Mouse (Mus musculus) midbrain, embryonic 10.5 days (tissue): ENCODE measurements around the gene Pradc1. TPM values are rescaled to one million over a fixed set of nuclear protein-coding genes. Genes with fewer than 3 reads are reported as not detected.

Source experiments
- DNase-seq: peaks from one replicate; pipeline ENCODE4 v3.0.0-alpha.2; 2017; ENCODE audit warnings: low spot score
- H3K27ac ChIP-seq: fragments of 300-500 bp; sonication (generic); replicated peaks from 2 replicates; pipeline ENCODE4 v1.5.1; 2016; ENCODE audit warnings: mild to moderate bottlenecking
- H3K27me3 ChIP-seq: fragments of 300-500 bp; sonication (generic); 2 replicates; pipeline ENCODE4 v1.6.1; 2016; ENCODE audit warnings: low read depth, mild to moderate bottlenecking; ENCODE audit not compliant: poor library complexity, severe bottlenecking
- H3K36me3 ChIP-seq: fragments of 300-500 bp; sonication (generic); 2 replicates; pipeline ENCODE4 v1.6.1; 2016; ENCODE audit warnings: mild to moderate bottlenecking, moderate library complexity
- H3K4me1 ChIP-seq: fragments of 300-500 bp; sonication (generic); 2 replicates; pipeline ENCODE4 v1.6.1; 2016
- H3K4me3 ChIP-seq: fragments of 300-500 bp; sonication (generic); 2 replicates; pipeline ENCODE4 v1.5.1; 2016; ENCODE audit warnings: mild to moderate bottlenecking, moderate library complexity
- H3K9me3 ChIP-seq: fragments of 300-500 bp; sonication (generic); replicated peaks from 2 replicates; pipeline ENCODE4 v1.6.1; 2016; ENCODE audit warnings: mild to moderate bottlenecking
- WGBS: fragments of 180-500 bp; shearing (Covaris S2); methylation state at CpG from one replicate; pipeline ENCODE4 v1.1.7; 2016; 5-methylcytosine and 5-hydroxymethylcytosine counted together
- polyA plus RNA-seq: library from polyadenylated mRNA; unstranded; fragments of >200 nt; fragmentation: Nextera tagmentation; extraction: Ambion mirVana; gene quantifications from 2 replicates; pipeline ENCODE4 v1.2.1, GENCODE M21; 2016

The Pradc1 gene
- polyA plus RNA-seq, 1 experiment from 2014 or later, result 44.9 TPM

GRCm38 (mm10) chr6:85445286-85445685 is 6.5 kb downstream of the Pradc1 start:
- 77% methylated on average over 5 of the region's 5 CpGs for WGBS
- Histone ChIP-seq H3K4me1 (peaks cover 2% of the 10 kb centered on the region), H3K4me3 (no peak overlapping the region), H3K36me3 (peaks cover 74% of the 10 kb centered on the region), H3K27me3 (no peaks in the 10 kb centered on the region), H3K27ac (no peak overlapping the region), H3K9me3 (no peaks in the 10 kb centered on the region)
- no peak for DNase-seq

DNA sequence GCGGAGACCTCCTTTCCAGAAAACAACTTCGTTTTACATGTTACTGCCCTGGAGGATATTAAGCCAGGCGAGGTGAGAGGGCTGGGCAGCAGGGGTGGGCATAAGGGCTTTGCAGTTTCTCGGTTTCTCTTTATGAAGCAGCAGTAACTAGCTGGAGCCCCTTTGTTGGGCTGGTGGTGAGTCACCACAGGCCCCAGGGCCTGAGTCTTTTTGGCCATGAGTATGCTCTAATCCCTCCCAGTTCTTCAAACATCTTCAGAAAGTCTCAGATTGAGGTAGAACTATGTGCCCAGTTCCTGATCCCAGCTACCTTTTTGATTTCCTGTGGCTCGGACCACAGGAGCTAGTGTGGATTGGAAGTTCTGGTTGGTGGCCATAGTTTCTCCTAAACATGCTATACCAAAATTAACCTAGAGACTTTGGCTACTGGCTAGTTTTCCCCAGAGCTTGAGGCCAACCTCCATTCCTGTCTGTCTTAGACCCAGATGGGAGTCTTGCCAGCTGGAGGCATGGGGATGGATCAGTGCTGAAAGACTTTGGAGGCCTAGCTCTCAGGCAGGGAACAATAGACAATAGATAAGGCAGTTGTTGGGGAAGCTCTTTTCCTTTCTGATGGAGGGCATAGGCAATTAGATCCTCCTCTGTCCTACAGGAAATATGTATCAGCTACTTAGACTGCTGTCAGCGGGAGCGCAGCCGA is 7.4 kb downstream of the Pradc1 start:
- Histone ChIP-seq H3K4me1 (no peaks in the 10 kb centered on the region), H3K36me3 (peaks cover 83% of the 10 kb centered on the region), H3K27me3 (no peaks in the 10 kb centered on the region), H3K4me3 (no peak overlapping the region), H3K9me3 (no peaks in the 10 kb centered on the region), H3K27ac (no peak overlapping the region)
- no peak for DNase-seq
- WGBS, result 93% methylated on average over 8 of the region's 8 CpGs

DNA sequence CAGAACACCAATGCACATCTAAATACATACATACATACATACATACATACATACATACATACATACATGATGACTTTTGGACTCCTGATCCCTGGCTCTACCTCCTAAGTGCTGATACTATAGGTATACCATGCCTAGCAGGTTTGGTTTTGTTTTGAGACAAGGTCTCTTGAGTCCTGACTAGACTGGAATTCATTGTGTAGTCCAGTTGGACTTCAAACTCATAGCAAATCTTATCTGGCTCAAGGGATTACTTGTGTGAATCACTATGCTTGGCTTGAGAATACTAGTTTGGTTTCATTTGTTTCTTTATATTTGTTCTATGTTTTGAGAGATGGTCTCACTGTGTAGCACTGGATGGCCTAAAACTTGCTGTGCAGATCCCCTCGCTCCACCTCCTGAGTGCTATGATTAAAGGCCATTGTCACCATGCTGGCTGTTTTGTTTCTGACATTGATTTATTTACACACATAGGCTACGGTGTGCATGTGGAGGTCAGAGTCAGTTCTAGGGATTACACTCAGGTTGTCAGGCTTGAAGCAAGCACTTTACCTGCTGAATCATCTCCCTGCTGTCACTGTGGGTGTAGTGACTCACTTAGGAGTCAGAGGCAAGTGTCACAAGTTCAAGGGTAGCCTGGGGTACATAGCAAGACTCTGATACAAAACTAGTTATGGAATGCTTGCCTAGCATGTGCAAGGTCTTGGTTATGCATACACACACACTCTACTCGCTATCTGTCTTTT is 8.1 kb downstream of the Pradc1 start:
- WGBS, result 96% methylated on average over 3 of the region's 3 CpGs
- Histone ChIP-seq H3K4me1 (no peaks in the 10 kb centered on the region), H3K4me3 (no peak overlapping the region), H3K27ac (no peak overlapping the region), H3K27me3 (no peaks in the 10 kb centered on the region), H3K36me3 (peaks cover 90% of the 10 kb centered on the region), H3K9me3 (no peaks in the 10 kb centered on the region)
- no peak for DNase-seq

GRCm38 (mm10) chr6:85441142-85441541 is 10.6 kb downstream of the Pradc1 start:
- no peaks in the 10 kb centered on the region for H3K9me3 ChIP-seq
- 86% methylated on average over 4 of the region's 4 CpGs for WGBS
- DNase-seq, result no peak
- H3K4me3 ChIP-seq, result no peak overlapping the region
- H3K27ac ChIP-seq, result no peak overlapping the region
- no peaks in the 10 kb centered on the region for H3K27me3 ChIP-seq
- peaks cover 84% of the 10 kb centered on the region for H3K36me3 ChIP-seq
- H3K4me1 ChIP-seq, result no peaks in the 10 kb centered on the region

- 90% methylated on average over 5 of the region's 6 CpGs for WGBS
Measured at GRCm38 (mm10) chr6:85436631-85437030, 15.1 kb downstream of the Pradc1 start.

GRCm38 (mm10) chr6:85436204-85436603 is 15.6 kb downstream of the Pradc1 start:
- Histone ChIP-seq H3K9me3 (no peaks in the 10 kb centered on the region), H3K4me1 (peaks cover 20% of the 10 kb centered on the region), H3K4me3 (no peak overlapping the region), H3K36me3 (peaks cover 36% of the 10 kb centered on the region), H3K27me3 (no peaks in the 10 kb centered on the region), H3K27ac (no peak overlapping the region)
- WGBS, result 84% methylated on average over 1 of the region's 1 CpGs
- no peak for DNase-seq

More at GRCm38 (mm10) chr6:85436631-85437030, 15.1 kb downstream of the Pradc1 start:
- no peaks in the 10 kb centered on the region for H3K27me3 ChIP-seq
- no peak for DNase-seq
- no peak overlapping the region for H3K4me3 ChIP-seq
- H3K27ac ChIP-seq, result no peak overlapping the region
- peaks cover 16% of the 10 kb centered on the region for H3K4me1 ChIP-seq
- H3K36me3 ChIP-seq, result peaks cover 40% of the 10 kb centered on the region
- H3K9me3 ChIP-seq, result no peaks in the 10 kb centered on the region

DNA sequence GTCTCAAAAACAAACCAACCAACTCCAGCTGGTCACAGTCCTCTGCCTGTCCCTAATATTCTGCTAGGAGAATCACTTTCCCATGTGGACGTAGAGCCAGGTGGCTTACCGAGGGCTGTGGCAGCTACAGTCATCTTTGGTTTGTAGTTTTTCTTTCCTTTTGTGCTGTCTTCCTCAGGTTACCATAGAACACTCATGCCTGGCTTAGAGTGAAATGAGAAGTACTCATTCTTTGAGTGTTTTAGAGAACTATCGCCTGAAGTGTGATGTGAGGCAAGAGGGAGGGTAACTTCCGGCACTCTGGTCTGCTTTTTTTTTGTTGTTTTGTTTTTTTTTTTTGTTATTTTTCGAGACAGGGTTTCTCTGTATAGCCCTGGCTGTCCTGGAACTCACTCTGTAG is 17.9 kb downstream of the Pradc1 start:
- WGBS, result 90% methylated on average over 5 of the region's 5 CpGs
- DNase-seq, result no peak
- H3K4me1 ChIP-seq, result peaks cover 20% of the 10 kb centered on the region
- H3K27me3 ChIP-seq, result no peaks in the 10 kb centered on the region
- H3K9me3 ChIP-seq, result no peaks in the 10 kb centered on the region
- H3K27ac ChIP-seq, result no peak overlapping the region
- H3K36me3 ChIP-seq, result peaks cover 13% of the 10 kb centered on the region
- H3K4me3 ChIP-seq, result no peak overlapping the region

GRCm38 (mm10) chr6:85431842-85432431 is 19.8 kb downstream of the Pradc1 start, which contains the start of gene Smyd5:
Gene Smyd5 (plus strand): TSS chr6:85431989.
- DNase-seq, result peak; percentile 89
- no peaks in the 10 kb centered on the region for H3K36me3 ChIP-seq
- peak within 1 kb of the TSS; percentile 92 for H3K4me3 ChIP-seq
- H3K9me3 ChIP-seq, result no peaks in the 10 kb centered on the region
- peaks cover 20% of the 10 kb centered on the region for H3K4me1 ChIP-seq
- H3K27ac ChIP-seq, result peak within 1 kb of the TSS; percentile 89
- WGBS, result under 1% methylated on average over 39 of the region's 39 CpGs
- H3K27me3 ChIP-seq, result peaks cover 6% of the 10 kb centered on the region; the same call in 1 of the 2 replicates

DNA sequence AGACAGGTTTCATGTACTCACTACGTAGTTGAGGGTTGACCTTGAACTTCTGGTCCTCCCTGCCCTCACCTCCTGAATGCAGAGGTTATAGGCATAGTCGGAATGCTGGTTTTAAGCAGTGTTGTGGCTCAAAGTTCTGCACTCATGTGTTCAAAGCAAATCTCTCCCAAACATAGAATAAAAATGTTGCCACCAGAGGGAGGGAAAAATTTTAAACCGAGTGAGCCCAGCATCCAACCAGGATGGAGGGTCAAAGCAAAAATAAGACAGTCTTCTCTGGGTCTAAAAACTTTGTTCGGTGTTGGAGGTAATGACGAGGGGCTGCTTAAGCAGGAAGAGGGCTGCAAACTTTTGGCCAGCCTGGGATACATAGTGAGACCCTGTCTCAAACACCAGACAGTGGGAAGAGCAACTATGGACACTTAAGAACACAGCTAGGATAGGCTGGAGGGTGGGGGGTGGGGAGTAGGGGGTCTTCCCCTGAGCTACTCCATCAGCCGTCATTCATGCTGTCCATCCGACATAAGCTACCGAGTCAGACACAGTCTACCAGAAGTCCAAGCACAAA is 20.4 kb downstream of the Pradc1 start:
- H3K27me3 ChIP-seq, result peaks cover 10% of the 10 kb centered on the region; the same call in 1 of the 2 replicates
- DNase-seq, result no peak
- WGBS, result 49% methylated on average over 8 of the region's 8 CpGs
- H3K4me1 ChIP-seq, result peaks cover 20% of the 10 kb centered on the region
- peak overlapping the region; percentile 89 for H3K27ac ChIP-seq
- no peaks in the 10 kb centered on the region for H3K9me3 ChIP-seq
- H3K36me3 ChIP-seq, result no peaks in the 10 kb centered on the region
- peak overlapping the region; percentile 92 for H3K4me3 ChIP-seq

DNA sequence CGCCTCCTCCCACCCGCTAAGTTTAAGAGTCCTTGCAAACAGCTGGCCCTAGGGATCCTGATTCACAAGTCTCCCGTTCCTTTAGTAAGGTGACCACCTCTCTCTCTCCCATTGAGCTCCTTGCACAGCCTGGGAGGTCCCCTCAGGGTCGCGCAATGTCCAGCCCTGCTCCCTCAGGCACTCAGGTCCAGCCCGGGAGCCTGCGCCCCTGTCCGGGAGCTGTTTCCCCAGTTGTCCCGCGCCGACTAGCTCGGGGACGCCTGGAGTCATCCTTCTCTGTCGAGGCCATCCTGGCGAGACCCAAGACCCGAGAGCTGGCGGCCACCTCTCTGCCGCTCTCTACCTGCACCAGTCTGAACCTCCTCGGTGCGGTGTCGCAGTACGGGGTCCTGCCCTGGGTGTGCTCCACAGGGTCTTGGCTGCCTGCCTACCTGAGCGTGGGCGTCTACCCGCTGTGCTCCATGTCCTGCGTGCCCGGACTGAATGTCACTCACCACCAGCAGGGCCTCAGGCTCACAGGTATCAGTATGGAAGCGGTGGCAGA is 27.9 kb downstream of the Pradc1 start, which contains the start of gene Noto:
Gene Noto, plus strand, starts transcription at position 51 of the 544 bp plus-strand sequence.
- H3K9me3 ChIP-seq, result no peaks in the 10 kb centered on the region
- peaks cover 60% of the 10 kb centered on the region for H3K27me3 ChIP-seq
- no peaks in the 10 kb centered on the region for H3K36me3 ChIP-seq
- WGBS, result 14% methylated on average over 28 of the region's 28 CpGs
- H3K27ac ChIP-seq, result no peak within 1 kb of the TSS
- peaks cover 8% of the 10 kb centered on the region for H3K4me1 ChIP-seq
- peak within 1 kb of the TSS; percentile 28; the same call in 1 of the 2 replicates for H3K4me3 ChIP-seq
- DNase-seq, result no peak

GRCm38 (mm10) chr6:85419150-85419549 is 32.6 kb downstream of the Pradc1 start:
- no peaks in the 10 kb centered on the region for H3K36me3 ChIP-seq
- H3K4me1 ChIP-seq, result peaks cover 7% of the 10 kb centered on the region
- H3K27ac ChIP-seq, result no peak overlapping the region
- H3K9me3 ChIP-seq, result no peaks in the 10 kb centered on the region
- DNase-seq, result no peak
- peaks cover 38% of the 10 kb centered on the region for H3K27me3 ChIP-seq
- H3K4me3 ChIP-seq, result no peak overlapping the region
- 95% methylated on average over 2 of the region's 2 CpGs for WGBS

- H3K27ac ChIP-seq, result no peak overlapping the region
- 59% methylated on average over 3 of the region's 3 CpGs for WGBS
- H3K36me3 ChIP-seq, result no peaks in the 10 kb centered on the region
- peaks cover 6% of the 10 kb centered on the region; the same call in 1 of the 2 replicates for H3K27me3 ChIP-seq
- H3K9me3 ChIP-seq, result no peaks in the 10 kb centered on the region
- no peak for DNase-seq
- H3K4me3 ChIP-seq, result no peak overlapping the region
- peaks cover under 1% of the 10 kb centered on the region for H3K4me1 ChIP-seq
Measured at GRCm38 (mm10) chr6:85415829-85416228, 35.9 kb downstream of the Pradc1 start.
